Mouse (Mus musculus) heart, adult 2 months (tissue): ENCODE results near the gene E130114P18Rik.

ENCODE experiments used
- CTCF ChIP-seq: fragments of 200-600 bp; IDR thresholded peaks from 2 replicates; pipeline ENCODE4 v1.8.1; 2022; ENCODE audit warnings: antibody characterized with exemption, mild to moderate bottlenecking, moderate library complexity
- EP300 ChIP-seq: fragments of 200-500 bp; IDR thresholded peaks from 2 replicates; pipeline ENCODE4 v1.6.1; 2011; ENCODE audit warnings: low read depth, low read length, control low read depth; ENCODE audit not compliant: insufficient read depth
- POLR2A ChIP-seq: fragments of 200-500 bp; IDR thresholded peaks from 2 replicates; pipeline ENCODE4 v1.6.1; 2011; ENCODE audit warnings: mild to moderate bottlenecking, low read depth, low read length, control low read depth; ENCODE audit not compliant: insufficient read depth

- no peak for TF ChIP-seq POLR2A
- TF ChIP-seq EP300: no peak
- TF ChIP-seq CTCF: no peak
Measured at GRCm38 (mm10) chr4:97569320-97569719, 208.6 kb downstream of the E130114P18Rik start.
